Mouse (Mus musculus) cerebellum, adult 2 months (tissue): ENCODE data around the gene Atg7.

Experiments used
- CTCF ChIP-seq: fragments of 200-500 bp; IDR thresholded peaks from 2 replicates; pipeline ENCODE4 v1.5.1; 2011; ENCODE audit warnings: low read depth, mild to moderate bottlenecking, control low read depth, low read length, moderate library complexity, borderline replicate concordance; ENCODE audit not compliant: insufficient read depth
- POLR2A ChIP-seq: fragments of 200-500 bp; IDR thresholded peaks from 2 replicates; pipeline ENCODE4 v1.6.1; 2011; ENCODE audit warnings: low read length, control low read depth, borderline replicate concordance; ENCODE audit not compliant: insufficient read depth

GRCm38 (mm10) chr6:114659278-114659991 lies 16.5 kb downstream of the Atg7 start:
- TF ChIP-seq CTCF (no peak), POLR2A (no peak)
